Mouse (Mus musculus): ENCODE measurements around the gene Rbfox1.

DNA sequence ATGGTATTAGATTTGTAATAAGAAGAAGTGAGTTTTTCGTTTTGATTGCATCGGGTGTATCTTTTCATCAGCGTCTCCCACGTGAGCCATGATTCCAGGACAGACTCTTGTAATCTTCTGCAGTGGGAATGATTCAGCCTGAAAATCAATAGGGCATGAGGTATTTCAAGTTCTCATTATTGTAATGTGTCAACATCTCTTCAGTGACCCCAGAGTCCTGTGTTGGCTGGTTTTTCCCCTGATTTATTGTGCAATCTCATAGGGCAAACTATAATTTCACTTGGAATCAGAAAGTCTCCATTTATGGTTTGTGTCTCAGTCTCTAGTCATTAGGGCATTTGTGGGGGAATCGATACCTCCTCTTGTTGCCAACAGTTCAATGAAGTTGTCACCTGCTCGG lies 481.5 kb downstream of the Rbfox1 start:
- TF ChIP-seq EP300 (optimal IDR thresholded peaks at IDR 0.05), result no peak
- no peak for TF ChIP-seq CTCF (IDR thresholded peaks at IDR 0.05; ENCODE audit: low read depth)
